Mouse (Mus musculus): ENCODE results near the gene Serinc2. TPM values are rescaled to one million over a fixed set of nuclear protein-coding genes. Genes with fewer than 3 reads are reported as not detected.

The Serinc2 gene
- 39.9 and 40.7 TPM in 2 replicates for polyA plus RNA-seq (2014; fragmentation: Nextera tagmentation; extraction: Ambion mirVana)

DNA sequence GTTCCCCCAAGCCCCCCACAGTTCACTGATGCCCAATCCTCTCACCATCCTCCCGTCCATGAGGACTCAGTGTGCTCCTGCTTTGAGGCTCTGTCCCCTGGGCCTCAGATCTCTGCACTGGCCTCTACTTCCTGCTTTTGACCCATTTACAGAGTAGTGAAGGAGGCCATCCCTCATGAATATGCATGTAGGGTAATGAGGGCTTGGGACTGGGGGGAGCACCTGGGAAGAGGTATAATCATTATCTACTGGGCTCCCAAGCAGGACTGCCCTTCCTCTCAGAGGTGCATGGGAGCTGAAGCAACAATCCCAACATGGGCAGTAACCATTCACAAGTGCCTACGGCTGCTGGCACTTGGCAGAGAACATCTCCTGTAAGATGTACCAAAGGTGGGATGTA lies at the start of gene Serinc2:
Gene Serinc2 (minus strand): TSS at position 101 of the 400 bp plus-strand sequence.
- Histone ChIP-seq H3K9ac (replicated peaks; ENCODE audit: low read depth, low read length) (no peak within 1 kb of the TSS), H3K36me3 (ENCODE audit: control insufficient read depth, insufficient read depth, low read length) (no peaks in the 10 kb centered on the region), H3K4me2 (replicated peaks; ENCODE audit: low read depth, low read length) (no peak within 1 kb of the TSS), H3K4me1 (ENCODE audit: control insufficient read depth, insufficient read depth, low read length) (peaks cover 5% of the 10 kb centered on the region; the same call in 1 of the 2 replicates), H3K9me3 (ENCODE audit: control insufficient read depth, low read depth, low read length) (no peaks in the 10 kb centered on the region), H3K27ac (ENCODE audit: low read length) (no peak within 1 kb of the TSS), H3K27me3 (ENCODE audit: control insufficient read depth, insufficient read depth, low read length) (0 out of 2 replicates have a peak, but pooled peaks cover 2% of the 10 kb centered on the region), H3K4me3 (ENCODE audit: low read depth, low read length) (no peak within 1 kb of the TSS)
- WGBS = 66% methylated on average over 2 of the region's 2 CpGs
- no peak for ATAC-seq (ENCODE audit: insufficient number of reproducible peaks, insufficient read depth, low FRiP score, low read depth)

DNA sequence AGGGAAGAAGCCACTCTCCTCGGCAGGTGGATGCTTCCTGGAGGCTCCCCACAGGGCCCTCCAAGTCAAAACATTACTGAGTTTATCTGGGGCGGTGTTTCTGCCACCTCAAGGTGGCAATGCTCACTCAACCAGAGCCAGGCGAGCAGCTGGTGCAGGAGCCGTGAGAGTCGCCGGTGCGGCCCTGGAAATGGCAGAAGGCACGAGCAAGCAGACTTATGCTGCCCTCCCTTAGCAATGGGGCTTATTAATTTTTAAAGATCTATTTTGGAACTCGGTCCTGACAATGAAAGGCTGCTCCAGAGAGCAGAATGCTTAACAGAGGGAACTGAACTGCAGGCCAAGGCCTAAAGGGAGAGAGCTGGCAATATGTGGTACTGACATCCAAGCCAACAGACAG lies 48.4 kb upstream of the Serinc2 start:
- Histone ChIP-seq H3K4me3 (ENCODE audit: low read depth, low read length) (no peak overlapping the region), H3K4me1 (ENCODE audit: control insufficient read depth, insufficient read depth, low read length) (no peaks in the 10 kb centered on the region), H3K9ac (replicated peaks; ENCODE audit: low read depth, low read length) (no peak overlapping the region), H3K27ac (ENCODE audit: low read length) (no peak overlapping the region), H3K36me3 (ENCODE audit: control insufficient read depth, insufficient read depth, low read length) (peaks cover 24% of the 10 kb centered on the region), H3K9me3 (ENCODE audit: control insufficient read depth, low read depth, low read length) (no peaks in the 10 kb centered on the region), H3K27me3 (ENCODE audit: control insufficient read depth, insufficient read depth, low read length) (no peaks in the 10 kb centered on the region), H3K4me2 (replicated peaks; ENCODE audit: low read depth, low read length) (no peak overlapping the region)
- ATAC-seq (ENCODE audit: insufficient number of reproducible peaks, insufficient read depth, low FRiP score, low read depth) = no peak
- 88% methylated on average over 9 of the region's 9 CpGs for WGBS

DNA sequence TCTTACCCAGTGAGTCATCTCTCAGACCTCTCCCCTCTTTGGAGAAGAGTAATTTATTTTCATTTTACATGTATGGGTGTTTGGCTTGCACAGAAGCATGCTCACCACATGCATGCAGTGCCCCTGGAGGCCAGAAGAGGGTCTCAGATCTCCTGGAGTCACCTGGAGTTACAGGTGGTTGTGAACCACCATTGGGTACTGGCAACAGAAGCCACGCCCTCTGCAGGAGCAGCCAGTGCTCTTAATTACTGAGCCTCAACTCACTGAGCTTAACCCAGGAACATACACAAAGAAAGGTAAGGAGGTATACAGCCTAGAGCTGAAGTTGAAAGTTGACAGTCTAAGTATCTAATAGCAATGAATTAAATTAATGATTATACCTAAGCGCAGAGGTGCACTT lies 46.4 kb upstream of the Serinc2 start:
- H3K36me3 ChIP-seq (ENCODE audit: control insufficient read depth, insufficient read depth, low read length) = peaks cover 31% of the 10 kb centered on the region
- H3K27ac ChIP-seq (ENCODE audit: low read length) = no peak overlapping the region
- H3K4me1 ChIP-seq (ENCODE audit: control insufficient read depth, insufficient read depth, low read length) = no peaks in the 10 kb centered on the region
- H3K27me3 ChIP-seq (ENCODE audit: control insufficient read depth, insufficient read depth, low read length) = no peaks in the 10 kb centered on the region
- no peak overlapping the region for H3K9ac ChIP-seq (replicated peaks; ENCODE audit: low read depth, low read length)
- H3K9me3 ChIP-seq (ENCODE audit: control insufficient read depth, low read depth, low read length) = no peaks in the 10 kb centered on the region
- no peak overlapping the region for H3K4me2 ChIP-seq (replicated peaks; ENCODE audit: low read depth, low read length)
- no peak for ATAC-seq (ENCODE audit: insufficient number of reproducible peaks, insufficient read depth, low FRiP score, low read depth)
- H3K4me3 ChIP-seq (ENCODE audit: low read depth, low read length) = no peak overlapping the region
- 85% methylated on average over 2 of the region's 2 CpGs for WGBS

DNA sequence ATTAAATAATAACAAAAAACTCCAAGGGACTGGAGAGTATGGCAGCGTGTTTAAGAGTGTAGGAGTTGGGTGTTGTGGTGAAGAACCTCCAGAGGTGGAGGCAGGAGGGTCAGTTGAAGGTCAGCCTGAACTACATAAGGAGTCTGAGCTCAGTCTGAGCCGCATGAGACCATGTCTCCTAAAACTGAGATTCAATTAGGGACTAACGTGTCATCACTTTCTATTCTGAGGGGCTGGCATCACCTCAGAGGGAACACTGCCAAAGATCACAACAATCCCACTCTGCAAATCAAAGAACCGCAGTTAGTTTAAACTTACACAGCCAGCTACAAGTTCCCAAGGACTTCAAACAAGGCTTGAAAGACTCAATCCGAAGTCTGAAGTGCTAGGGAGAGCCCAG lies 44.6 kb upstream of the Serinc2 start:
- Histone ChIP-seq H3K27ac (ENCODE audit: low read length) (no peak overlapping the region), H3K4me1 (ENCODE audit: control insufficient read depth, insufficient read depth, low read length) (no peaks in the 10 kb centered on the region), H3K36me3 (ENCODE audit: control insufficient read depth, insufficient read depth, low read length) (peaks cover 31% of the 10 kb centered on the region), H3K9me3 (ENCODE audit: control insufficient read depth, low read depth, low read length) (no peaks in the 10 kb centered on the region), H3K27me3 (ENCODE audit: control insufficient read depth, insufficient read depth, low read length) (no peaks in the 10 kb centered on the region), H3K9ac (replicated peaks; ENCODE audit: low read depth, low read length) (no peak overlapping the region), H3K4me3 (ENCODE audit: low read depth, low read length) (no peak overlapping the region), H3K4me2 (replicated peaks; ENCODE audit: low read depth, low read length) (no peak overlapping the region)
- no peak for ATAC-seq (ENCODE audit: insufficient number of reproducible peaks, insufficient read depth, low FRiP score, low read depth)
- WGBS = 85% methylated on average over 5 of the region's 5 CpGs

- Histone ChIP-seq H3K4me2 (replicated peaks; ENCODE audit: low read depth, low read length) (no peak overlapping the region), H3K9me3 (ENCODE audit: control insufficient read depth, low read depth, low read length) (no peaks in the 10 kb centered on the region), H3K9ac (replicated peaks; ENCODE audit: low read depth, low read length) (no peak overlapping the region), H3K4me3 (ENCODE audit: low read depth, low read length) (no peak overlapping the region), H3K36me3 (ENCODE audit: control insufficient read depth, insufficient read depth, low read length) (peaks cover 31% of the 10 kb centered on the region), H3K27me3 (ENCODE audit: control insufficient read depth, insufficient read depth, low read length) (no peaks in the 10 kb centered on the region), H3K27ac (ENCODE audit: low read length) (no peak overlapping the region), H3K4me1 (ENCODE audit: control insufficient read depth, insufficient read depth, low read length) (no peaks in the 10 kb centered on the region)
- no peak for ATAC-seq (ENCODE audit: insufficient number of reproducible peaks, insufficient read depth, low FRiP score, low read depth)
- 82% methylated on average over 1 of the region's 1 CpGs for WGBS
These were observed 44.2 kb upstream of the Serinc2 start for GRCm38 (mm10) chr4:130323165-130323564.

DNA sequence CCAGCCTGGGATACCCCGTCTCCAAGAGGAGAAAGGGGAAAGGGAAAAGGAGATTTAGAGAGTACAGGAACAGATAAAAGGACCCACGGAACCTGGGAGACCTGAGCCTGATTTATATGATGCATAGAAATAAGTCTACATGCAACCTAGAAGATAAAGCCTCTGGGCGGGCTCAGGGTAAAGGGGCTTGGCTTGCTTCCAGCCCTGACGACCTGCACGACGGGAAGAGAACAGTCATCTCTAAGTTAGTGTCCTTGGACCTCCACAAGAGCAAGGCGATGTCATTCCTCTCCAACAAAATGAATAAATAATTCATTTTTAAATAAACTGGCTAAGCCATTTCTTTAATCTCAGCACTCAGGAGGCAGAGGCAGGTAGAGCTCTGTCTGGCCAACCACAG lies 43.6 kb upstream of the Serinc2 start:
- Histone ChIP-seq H3K36me3 (ENCODE audit: control insufficient read depth, insufficient read depth, low read length) (peaks cover 31% of the 10 kb centered on the region), H3K4me3 (ENCODE audit: low read depth, low read length) (no peak overlapping the region), H3K9ac (replicated peaks; ENCODE audit: low read depth, low read length) (no peak overlapping the region), H3K27ac (ENCODE audit: low read length) (no peak overlapping the region), H3K4me2 (replicated peaks; ENCODE audit: low read depth, low read length) (no peak overlapping the region), H3K4me1 (ENCODE audit: control insufficient read depth, insufficient read depth, low read length) (no peaks in the 10 kb centered on the region), H3K9me3 (ENCODE audit: control insufficient read depth, low read depth, low read length) (no peaks in the 10 kb centered on the region), H3K27me3 (ENCODE audit: control insufficient read depth, insufficient read depth, low read length) (no peaks in the 10 kb centered on the region)
- no peak for ATAC-seq (ENCODE audit: insufficient number of reproducible peaks, insufficient read depth, low FRiP score, low read depth)
- 76% methylated on average over 7 of the region's 7 CpGs for WGBS

DNA sequence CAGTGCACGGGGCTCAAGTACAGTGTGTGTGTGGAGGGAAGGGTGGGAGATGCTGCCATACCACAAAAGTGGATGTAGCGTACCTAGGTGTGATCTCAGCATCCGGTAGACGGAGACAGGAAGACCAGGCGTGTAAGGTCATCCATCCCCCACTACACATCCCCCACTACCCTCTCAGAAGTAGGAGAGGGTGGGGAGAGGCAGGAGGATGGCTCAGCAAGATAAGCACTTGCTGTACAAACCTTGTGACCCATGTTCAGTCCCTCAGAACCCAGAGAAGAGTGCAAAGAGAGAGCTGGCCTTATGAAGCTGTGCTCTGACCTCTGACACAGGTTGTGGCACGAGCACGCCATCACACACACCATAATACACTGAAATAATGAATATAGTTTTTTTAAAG lies 42.6 kb upstream of the Serinc2 start:
- Histone ChIP-seq H3K27ac (ENCODE audit: low read length) (no peak overlapping the region), H3K4me2 (replicated peaks; ENCODE audit: low read depth, low read length) (no peak overlapping the region), H3K9me3 (ENCODE audit: control insufficient read depth, low read depth, low read length) (no peaks in the 10 kb centered on the region), H3K36me3 (ENCODE audit: control insufficient read depth, insufficient read depth, low read length) (peaks cover 25% of the 10 kb centered on the region), H3K9ac (replicated peaks; ENCODE audit: low read depth, low read length) (no peak overlapping the region), H3K27me3 (ENCODE audit: control insufficient read depth, insufficient read depth, low read length) (no peaks in the 10 kb centered on the region), H3K4me3 (ENCODE audit: low read depth, low read length) (no peak overlapping the region), H3K4me1 (ENCODE audit: control insufficient read depth, insufficient read depth, low read length) (0 out of 2 replicates have a peak, but pooled peaks cover 3% of the 10 kb centered on the region)
- ATAC-seq (ENCODE audit: insufficient number of reproducible peaks, insufficient read depth, low FRiP score, low read depth) = no peak
- 91% methylated on average over 7 of the region's 7 CpGs for WGBS

GRCm38 (mm10) chr4:130319564-130319963 lies 40.6 kb upstream of the Serinc2 start:
- H3K4me1 ChIP-seq (ENCODE audit: control insufficient read depth, insufficient read depth, low read length) = peaks cover 9% of the 10 kb centered on the region; the same call in 1 of the 2 replicates
- 84% methylated on average over 7 of the region's 7 CpGs for WGBS
- H3K4me2 ChIP-seq (replicated peaks; ENCODE audit: low read depth, low read length) = no peak overlapping the region
- H3K27ac ChIP-seq (ENCODE audit: low read length) = no peak overlapping the region
- ATAC-seq (ENCODE audit: insufficient number of reproducible peaks, insufficient read depth, low FRiP score, low read depth) = no peak
- no peaks in the 10 kb centered on the region for H3K9me3 ChIP-seq (ENCODE audit: control insufficient read depth, low read depth, low read length)
- H3K9ac ChIP-seq (replicated peaks; ENCODE audit: low read depth, low read length) = no peak overlapping the region
- peaks cover 18% of the 10 kb centered on the region; the same call in 1 of the 2 replicates for H3K36me3 ChIP-seq (ENCODE audit: control insufficient read depth, insufficient read depth, low read length)
- no peak overlapping the region for H3K4me3 ChIP-seq (ENCODE audit: low read depth, low read length)
- no peaks in the 10 kb centered on the region for H3K27me3 ChIP-seq (ENCODE audit: control insufficient read depth, insufficient read depth, low read length)

- Histone ChIP-seq H3K4me3 (ENCODE audit: low read depth, low read length) (no peak overlapping the region), H3K9me3 (ENCODE audit: control insufficient read depth, low read depth, low read length) (no peaks in the 10 kb centered on the region), H3K27me3 (ENCODE audit: control insufficient read depth, insufficient read depth, low read length) (no peaks in the 10 kb centered on the region), H3K36me3 (ENCODE audit: control insufficient read depth, insufficient read depth, low read length) (peaks cover 18% of the 10 kb centered on the region; the same call in 1 of the 2 replicates), H3K4me2 (replicated peaks; ENCODE audit: low read depth, low read length) (no peak overlapping the region), H3K4me1 (ENCODE audit: control insufficient read depth, insufficient read depth, low read length) (peaks cover 9% of the 10 kb centered on the region; the same call in 1 of the 2 replicates), H3K9ac (replicated peaks; ENCODE audit: low read depth, low read length) (no peak overlapping the region), H3K27ac (ENCODE audit: low read length) (no peak overlapping the region)
- no peak for ATAC-seq (ENCODE audit: insufficient number of reproducible peaks, insufficient read depth, low FRiP score, low read depth)
- WGBS = 71% methylated on average over 3 of the region's 3 CpGs
These were observed 39.1 kb upstream of the Serinc2 start for GRCm38 (mm10) chr4:130318122-130318521.

All from stomach, embryonic 14.5 days (tissue).